Mouse (Mus musculus) v-Abl transformed pro-B cells (cell line): ENCODE results near the gene Boll.

Experiments
- in situ Hi-C, 2 experiments: fragments of 400-800 bp; cut with MboI; formaldehyde crosslinking; loops; one replicate each; pipeline ENCODE4 v1.15.1; 2025; ENCODE audit not compliant: unreplicated experiment in 2 of 2

Boll gene

GRCm38 (mm10) chr1:55264385-55264784 is 98.9 kb downstream of the Boll start:
- in situ Hi-C loops: no loop called here

GRCm38 (mm10) chr1:55246374-55246773 is 116.9 kb downstream of the Boll start:
- in situ Hi-C loops: loop anchor here (10.0 to 25.0 kb wide), 5 partner anchors 266 to 1741 kb away; partner anchors contain the start of gene Satb2 (in 2 of the 2)

- in situ Hi-C loops: loop anchor here (5.0 to 25.0 kb wide), 3 partner anchors 47 to 1748 kb away; partner anchors contain the start of gene Satb2 (in 2 of the 2)
Measured at GRCm38 (mm10) chr1:55239237-55239636, 124.0 kb downstream of the Boll start.

GRCm38 (mm10) chr1:55238496-55238895 is 124.8 kb downstream of the Boll start:
- in situ Hi-C loops: loop anchor here (5.0 to 25.0 kb wide), 3 partner anchors 46 to 1749 kb away; partner anchors contain the start of gene Satb2 (in 2 of the 2)

- in situ Hi-C loops: loop anchor here (5.0 to 25.0 kb wide), 3 partner anchors 45 to 1750 kb away; partner anchors contain the start of gene Satb2 (in 2 of the 2)
Measured at GRCm38 (mm10) chr1:55237643-55238161, 125.6 kb downstream of the Boll start.

GRCm38 (mm10) chr1:55236890-55237642 is 126.2 kb downstream of the Boll start, which contains the start of gene Mars2:
Gene Mars2, plus strand, starts transcription at chr1:55237177.
- in situ Hi-C loops: loop anchor here (5.0 to 25.0 kb wide), 3 partner anchors 45 to 1750 kb away; partner anchors contain the start of gene Satb2 (in 2 of the 2)

GRCm38 (mm10) chr1:55236487-55236886 is 126.8 kb downstream of the Boll start:
- in situ Hi-C loops: loop anchor here (5.0 to 25.0 kb wide), 3 partner anchors 44 to 1751 kb away; partner anchors contain the start of gene Satb2 (in 2 of the 2)

GRCm38 (mm10) chr1:55234910-55235520 is 128.3 kb downstream of the Boll start:
- in situ Hi-C loops: loop anchor here (5.0 to 25.0 kb wide), 3 partner anchors 43 to 1752 kb away; partner anchors contain the start of gene Satb2 (in 2 of the 2)

GRCm38 (mm10) chr1:55228256-55228884 is 134.9 kb downstream of the Boll start:
- in situ Hi-C loops: loop anchor here (25.0 kb wide), 2 partner anchors 284 to 1759 kb away; partner anchors contain the start of gene Satb2 (in 2 of the 2)

GRCm38 (mm10) chr1:55227376-55227775 is 135.9 kb downstream of the Boll start:
- in situ Hi-C loops: loop anchor here (25.0 kb wide), 2 partner anchors 285 to 1760 kb away; partner anchors contain the start of gene Satb2 (in 2 of the 2)

- in situ Hi-C loops: loop anchor here (25.0 kb wide), 2 partner anchors 286 to 1761 kb away; partner anchors contain the start of gene Satb2 (in 2 of the 2)
Measured at GRCm38 (mm10) chr1:55226011-55226857, 137.0 kb downstream of the Boll start, which contains the start of gene Rftn2. Gene Rftn2, minus strand, starts transcription at chr1:55226782.

GRCm38 (mm10) chr1:55225398-55225797 is 137.9 kb downstream of the Boll start:
- in situ Hi-C loops: loop anchor here (25.0 kb wide), 2 partner anchors 287 to 1762 kb away; partner anchors contain the start of gene Satb2 (in 2 of the 2)

- in situ Hi-C loops: no loop called here
Measured at GRCm38 (mm10) chr1:55224111-55224510, 139.2 kb downstream of the Boll start.

GRCm38 (mm10) chr1:55223026-55223425 is 140.2 kb downstream of the Boll start:
- in situ Hi-C loops: no loop called here

- in situ Hi-C loops: no loop called here
Measured at GRCm38 (mm10) chr1:55221352-55221751, 141.9 kb downstream of the Boll start.

GRCm38 (mm10) chr1:55217191-55217590 is 146.1 kb downstream of the Boll start:
- in situ Hi-C loops: no loop called here

GRCm38 (mm10) chr1:55215185-55215813 is 148.0 kb downstream of the Boll start:
- in situ Hi-C loops: no loop called here

GRCm38 (mm10) chr1:55213936-55214335 is 149.3 kb downstream of the Boll start:
- in situ Hi-C loops: no loop called here

GRCm38 (mm10) chr1:55213475-55213874 is 149.8 kb downstream of the Boll start:
- in situ Hi-C loops: no loop called here
